Mouse (Mus musculus): Measurements from ENCODE around the gene Nova2.

GRCm38 (mm10) chr7:18987100-18987499, 61.4 kb downstream of the Nova2 start, which contains the start of gene Nanos2:
- no peak for TF ChIP-seq GATA1 (IDR thresholded peaks at IDR 0.05; ENCODE audit: low read length)
- no peak for TF ChIP-seq TAL1 (IDR thresholded peaks at IDR 0.05; ENCODE audit: low read length)
